Mouse (Mus musculus): ENCODE results near the gene Nln. TPM values are rescaled to one million over a fixed set of nuclear protein-coding genes. Genes with fewer than 3 reads are reported as not detected.

Gene Nln
- polyA plus RNA-seq, 1 experiment from 2014 or later: 21.5 TPM

- WGBS: 17% methylated on average over 18 of the region's 18 CpGs
- Histone ChIP-seq H3K4me1 (ENCODE audit: control insufficient read depth, insufficient read depth, low read length) (peaks cover 28% of the 10 kb centered on the region), H3K4me3 (ENCODE audit: low read depth, low read length) (no peak overlapping the region), H3K36me3 (ENCODE audit: control insufficient read depth, insufficient read depth, low read length) (no peaks in the 10 kb centered on the region), H3K4me2 (ENCODE audit: low read depth, low read length) (peak overlapping the region; percentile 42), H3K27ac (replicated peaks; ENCODE audit: low read depth, low read length) (peak overlapping the region; percentile 86), H3K9ac (ENCODE audit: low read depth, low read length) (peak overlapping the region; percentile 44; the same call in 1 of the 2 replicates), H3K9me3 (ENCODE audit: control insufficient read depth, low read length) (no peaks in the 10 kb centered on the region), H3K27me3 (replicated peaks; ENCODE audit: control insufficient read depth, insufficient read depth, low read length) (no peaks in the 10 kb centered on the region)
- DNase-seq (ENCODE audit: low spot score) (peak; percentile 90), ATAC-seq (ENCODE audit: low read depth) (peak; percentile 82)
These were observed 84.3 kb downstream of the Nln start for GRCm38 (mm10) chr13:104024856-104025709.

DNA sequence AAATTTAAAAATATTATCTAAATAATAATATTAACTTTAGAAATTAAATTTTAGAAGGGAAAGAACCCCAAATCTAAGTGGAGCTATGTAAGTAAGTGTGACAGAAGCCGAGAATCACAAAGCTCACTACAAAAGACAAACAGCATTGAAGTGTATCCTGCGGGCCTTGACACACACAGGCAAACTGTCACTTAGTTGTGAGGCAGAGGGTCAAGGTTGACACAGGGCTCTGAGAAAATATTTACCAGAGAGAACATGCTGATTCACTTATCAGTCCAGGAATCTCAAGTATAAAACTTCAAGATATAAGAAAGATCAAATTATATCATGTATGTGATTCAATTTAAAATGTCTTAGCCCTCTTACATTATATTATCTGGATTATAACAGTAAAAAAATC lies 85.1 kb downstream of the Nln start:
- peak overlapping the region; percentile 66; the same call in 1 of the 2 replicates for H3K27ac ChIP-seq (replicated peaks; ENCODE audit: low read depth, low read length)
- H3K9me3 ChIP-seq (ENCODE audit: control insufficient read depth, low read length): no peaks in the 10 kb centered on the region
- H3K4me1 ChIP-seq (ENCODE audit: control insufficient read depth, insufficient read depth, low read length): peaks cover 28% of the 10 kb centered on the region
- no peak overlapping the region for H3K4me2 ChIP-seq (ENCODE audit: low read depth, low read length)
- H3K27me3 ChIP-seq (replicated peaks; ENCODE audit: control insufficient read depth, insufficient read depth, low read length): no peaks in the 10 kb centered on the region
- no peaks in the 10 kb centered on the region for H3K36me3 ChIP-seq (ENCODE audit: control insufficient read depth, insufficient read depth, low read length)
- WGBS: 62% methylated on average over 2 of the region's 2 CpGs
- H3K4me3 ChIP-seq (ENCODE audit: low read depth, low read length): no peak overlapping the region
- DNase-seq (ENCODE audit: low spot score) (no peak), ATAC-seq (ENCODE audit: low read depth) (no peak)
- no peak overlapping the region for H3K9ac ChIP-seq (ENCODE audit: low read depth, low read length)

GRCm38 (mm10) chr13:104023356-104023911 lies 86.0 kb downstream of the Nln start:
- H3K36me3 ChIP-seq (ENCODE audit: control insufficient read depth, insufficient read depth, low read length): no peaks in the 10 kb centered on the region
- H3K4me1 ChIP-seq (ENCODE audit: control insufficient read depth, insufficient read depth, low read length): peaks cover 28% of the 10 kb centered on the region
- no peaks in the 10 kb centered on the region for H3K9me3 ChIP-seq (ENCODE audit: control insufficient read depth, low read length)
- no peaks in the 10 kb centered on the region for H3K27me3 ChIP-seq (replicated peaks; ENCODE audit: control insufficient read depth, insufficient read depth, low read length)
- 56% methylated on average over 11 of the region's 11 CpGs for WGBS
- no peak overlapping the region for H3K4me3 ChIP-seq (ENCODE audit: low read depth, low read length)
- no peak overlapping the region for H3K4me2 ChIP-seq (ENCODE audit: low read depth, low read length)
- DNase-seq (ENCODE audit: low spot score) (peak; percentile 51), ATAC-seq (ENCODE audit: low read depth) (peak; percentile 35; the same call in 1 of the 2 replicates)
- peak overlapping the region; percentile 66 for H3K27ac ChIP-seq (replicated peaks; ENCODE audit: low read depth, low read length)
- H3K9ac ChIP-seq (ENCODE audit: low read depth, low read length): no peak overlapping the region

- H3K9me3 ChIP-seq (ENCODE audit: control insufficient read depth, low read length): no peaks in the 10 kb centered on the region
- DNase-seq (ENCODE audit: low spot score) (no peak), ATAC-seq (ENCODE audit: low read depth) (no peak)
- 68% methylated on average over 7 of the region's 7 CpGs for WGBS
- no peaks in the 10 kb centered on the region for H3K36me3 ChIP-seq (ENCODE audit: control insufficient read depth, insufficient read depth, low read length)
- H3K27me3 ChIP-seq (replicated peaks; ENCODE audit: control insufficient read depth, insufficient read depth, low read length): no peaks in the 10 kb centered on the region
- no peak overlapping the region for H3K4me3 ChIP-seq (ENCODE audit: low read depth, low read length)
- H3K4me1 ChIP-seq (ENCODE audit: control insufficient read depth, insufficient read depth, low read length): peaks cover 15% of the 10 kb centered on the region
- no peak overlapping the region for H3K4me2 ChIP-seq (ENCODE audit: low read depth, low read length)
- H3K27ac ChIP-seq (replicated peaks; ENCODE audit: low read depth, low read length): no peak overlapping the region
- no peak overlapping the region for H3K9ac ChIP-seq (ENCODE audit: low read depth, low read length)
These were observed 90.8 kb downstream of the Nln start for GRCm38 (mm10) chr13:104018466-104019076.

DNA sequence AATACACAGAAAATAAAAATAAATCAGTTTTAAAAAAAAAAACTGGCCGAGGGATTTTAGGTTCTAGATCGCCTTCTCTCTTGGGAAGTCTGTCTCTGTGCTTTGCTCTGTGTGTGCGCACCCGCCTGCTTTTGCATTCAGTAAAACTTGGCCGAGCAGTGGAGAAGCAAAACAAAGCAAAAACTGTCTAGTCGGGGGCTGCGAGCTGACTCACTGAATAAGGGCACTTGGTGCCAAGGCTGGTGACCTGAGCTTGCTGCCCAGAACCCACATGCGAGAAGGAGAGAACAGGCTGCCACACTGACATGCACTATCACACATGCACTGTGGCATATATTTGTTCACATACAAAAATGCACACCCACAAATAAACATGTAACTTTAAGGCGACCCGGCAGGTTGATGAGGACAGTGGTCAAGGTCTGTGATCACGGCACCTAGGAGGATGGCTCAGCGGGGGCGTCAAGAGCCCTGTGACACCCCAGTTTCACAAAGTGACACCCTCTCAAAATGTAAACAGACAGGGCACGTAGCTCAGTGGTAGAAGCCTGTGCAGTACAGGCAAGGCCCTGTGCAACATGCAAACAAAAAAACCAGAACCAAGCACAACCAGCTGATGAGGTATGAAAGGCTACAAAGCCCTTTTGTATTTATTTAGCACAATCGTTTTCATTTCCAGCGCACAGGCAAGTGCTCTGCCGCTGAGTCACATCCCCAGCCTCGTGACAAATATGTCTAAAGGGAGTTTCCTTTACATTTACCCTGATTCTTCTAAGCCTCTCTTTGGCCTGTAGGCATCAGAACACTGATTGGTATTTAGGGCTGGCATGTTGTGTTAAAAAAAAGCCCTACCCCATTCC lies 93.9 kb downstream of the Nln start:
- no peak for ATAC-seq (ENCODE audit: low read depth)
- WGBS: 83% methylated on average over 18 of the region's 18 CpGs

DNA sequence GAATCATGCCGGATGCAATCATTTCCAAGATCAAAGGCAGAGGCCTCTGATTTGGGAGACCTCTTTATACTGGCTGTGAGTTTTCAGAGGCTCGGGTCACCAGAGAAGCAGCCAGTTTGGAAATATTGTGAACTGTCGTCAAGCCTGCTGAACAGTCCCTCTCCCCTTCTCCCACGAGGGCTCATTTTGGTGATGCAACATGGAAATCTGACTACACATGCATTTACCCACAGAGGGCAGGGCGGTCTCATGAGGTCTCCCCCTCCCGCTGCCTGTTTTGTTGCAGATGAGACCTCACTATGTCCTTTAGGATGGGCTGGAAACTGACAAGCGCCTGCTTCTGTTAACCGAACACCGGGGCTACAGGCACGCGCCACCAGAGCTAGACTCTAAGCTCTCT lies 95.4 kb downstream of the Nln start:
- Histone ChIP-seq H3K4me2 (ENCODE audit: low read depth, low read length) (no peak overlapping the region), H3K9me3 (ENCODE audit: control insufficient read depth, low read length) (no peaks in the 10 kb centered on the region), H3K9ac (ENCODE audit: low read depth, low read length) (no peak overlapping the region), H3K4me3 (ENCODE audit: low read depth, low read length) (no peak overlapping the region), H3K27me3 (replicated peaks; ENCODE audit: control insufficient read depth, insufficient read depth, low read length) (no peaks in the 10 kb centered on the region), H3K4me1 (ENCODE audit: control insufficient read depth, insufficient read depth, low read length) (peaks cover 9% of the 10 kb centered on the region), H3K36me3 (ENCODE audit: control insufficient read depth, insufficient read depth, low read length) (no peaks in the 10 kb centered on the region), H3K27ac (replicated peaks; ENCODE audit: low read depth, low read length) (no peak overlapping the region)
- 77% methylated on average over 11 of the region's 11 CpGs for WGBS
- ATAC-seq (ENCODE audit: low read depth): peak; percentile 61; the same call in 1 of the 2 replicates
- DNase-seq (ENCODE audit: low spot score): peak; percentile 41

More for the DNA sequence above, 93.9 kb downstream of the Nln start:
- H3K4me1 ChIP-seq (ENCODE audit: control insufficient read depth, insufficient read depth, low read length): peaks cover 9% of the 10 kb centered on the region
- no peak overlapping the region for H3K27ac ChIP-seq (replicated peaks; ENCODE audit: low read depth, low read length)
- DNase-seq (ENCODE audit: low spot score): no peak
- H3K9me3 ChIP-seq (ENCODE audit: control insufficient read depth, low read length): no peaks in the 10 kb centered on the region
- no peak overlapping the region for H3K9ac ChIP-seq (ENCODE audit: low read depth, low read length)
- no peaks in the 10 kb centered on the region for H3K27me3 ChIP-seq (replicated peaks; ENCODE audit: control insufficient read depth, insufficient read depth, low read length)
- no peaks in the 10 kb centered on the region for H3K36me3 ChIP-seq (ENCODE audit: control insufficient read depth, insufficient read depth, low read length)
- H3K4me3 ChIP-seq (ENCODE audit: low read depth, low read length): no peak overlapping the region
- H3K4me2 ChIP-seq (ENCODE audit: low read depth, low read length): no peak overlapping the region

GRCm38 (mm10) chr13:104013380-104013779 lies 96.0 kb downstream of the Nln start:
- H3K27me3 ChIP-seq (replicated peaks; ENCODE audit: control insufficient read depth, insufficient read depth, low read length): no peaks in the 10 kb centered on the region
- WGBS: 65% methylated on average over 6 of the region's 6 CpGs
- no peak overlapping the region for H3K4me2 ChIP-seq (ENCODE audit: low read depth, low read length)
- H3K4me3 ChIP-seq (ENCODE audit: low read depth, low read length): no peak overlapping the region
- H3K27ac ChIP-seq (replicated peaks; ENCODE audit: low read depth, low read length): no peak overlapping the region
- no peak for DNase-seq (ENCODE audit: low spot score)
- peaks cover 9% of the 10 kb centered on the region for H3K4me1 ChIP-seq (ENCODE audit: control insufficient read depth, insufficient read depth, low read length)
- peak; percentile 62; the same call in 1 of the 2 replicates for ATAC-seq (ENCODE audit: low read depth)
- no peak overlapping the region for H3K9ac ChIP-seq (ENCODE audit: low read depth, low read length)
- H3K9me3 ChIP-seq (ENCODE audit: control insufficient read depth, low read length): no peaks in the 10 kb centered on the region
- H3K36me3 ChIP-seq (ENCODE audit: control insufficient read depth, insufficient read depth, low read length): no peaks in the 10 kb centered on the region

DNA sequence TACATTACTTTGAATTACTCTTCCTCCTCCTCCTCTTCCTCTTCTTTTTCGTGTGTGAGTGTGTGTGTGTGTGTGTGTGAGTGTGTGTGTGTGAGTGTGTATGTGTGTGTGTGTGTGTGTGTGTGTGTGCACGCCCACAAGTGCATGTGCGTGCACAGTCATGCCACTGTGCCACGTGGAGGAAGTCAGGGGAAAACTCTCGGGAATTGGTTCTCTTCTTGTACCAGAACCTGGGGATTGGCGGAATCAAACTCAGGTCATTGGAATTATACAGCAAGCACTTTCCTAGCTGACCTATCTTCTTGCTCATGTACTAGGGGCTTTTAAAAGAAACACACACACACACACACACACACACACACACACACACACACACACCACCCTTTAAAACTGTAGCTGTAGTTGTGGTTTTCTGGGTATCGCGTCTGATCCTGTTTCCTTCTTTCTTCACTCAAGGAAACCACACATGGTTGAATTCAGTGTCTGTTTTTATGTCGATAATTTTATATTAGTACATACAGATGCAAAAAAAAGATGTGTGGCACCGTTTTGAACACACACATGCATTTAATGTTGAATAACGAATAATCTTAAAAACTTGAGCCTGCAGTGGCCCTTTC lies 97.1 kb downstream of the Nln start:
- Histone ChIP-seq H3K9me3 (ENCODE audit: control insufficient read depth, low read length) (no peaks in the 10 kb centered on the region), H3K27ac (replicated peaks; ENCODE audit: low read depth, low read length) (no peak overlapping the region), H3K4me3 (ENCODE audit: low read depth, low read length) (no peak overlapping the region), H3K4me2 (ENCODE audit: low read depth, low read length) (no peak overlapping the region), H3K4me1 (ENCODE audit: control insufficient read depth, insufficient read depth, low read length) (peaks cover 9% of the 10 kb centered on the region), H3K9ac (ENCODE audit: low read depth, low read length) (no peak overlapping the region), H3K27me3 (replicated peaks; ENCODE audit: control insufficient read depth, insufficient read depth, low read length) (no peaks in the 10 kb centered on the region), H3K36me3 (ENCODE audit: control insufficient read depth, insufficient read depth, low read length) (no peaks in the 10 kb centered on the region)
- WGBS: 70% methylated on average over 11 of the region's 11 CpGs
- no peak for DNase-seq (ENCODE audit: low spot score)
- no peak for ATAC-seq (ENCODE audit: low read depth)

Measured in embryonic facial prominence, embryonic 14.5 days (tissue).